Mouse (Mus musculus) cerebellum, adult 2 months (tissue): Measurements from ENCODE around the gene Mbd5.

Experiments
- CTCF ChIP-seq: fragments of 200-500 bp; IDR thresholded peaks from 2 replicates; pipeline ENCODE4 v1.5.1; 2011; ENCODE audit warnings: low read depth, mild to moderate bottlenecking, control low read depth, low read length, moderate library complexity, borderline replicate concordance; ENCODE audit not compliant: insufficient read depth
- POLR2A ChIP-seq: fragments of 200-500 bp; IDR thresholded peaks from 2 replicates; pipeline ENCODE4 v1.6.1; 2011; ENCODE audit warnings: low read length, control low read depth, borderline replicate concordance; ENCODE audit not compliant: insufficient read depth

GRCm38 (mm10) chr2:49358839-49359520, 409.7 kb downstream of the Mbd5 start:
- peak; percentile 36; the same call in 1 of the 2 replicates for TF ChIP-seq CTCF
- TF ChIP-seq POLR2A = no peak
